Mouse (Mus musculus): Measurements from ENCODE around the gene Il10rb. TPM values are rescaled to one million over a fixed set of nuclear protein-coding genes. Genes with fewer than 3 reads are reported as not detected.

Gene Il10rb
- total RNA-seq (2023), result 88.9 to 102 TPM (median 91.6 TPM) in 4 replicates

DNA sequence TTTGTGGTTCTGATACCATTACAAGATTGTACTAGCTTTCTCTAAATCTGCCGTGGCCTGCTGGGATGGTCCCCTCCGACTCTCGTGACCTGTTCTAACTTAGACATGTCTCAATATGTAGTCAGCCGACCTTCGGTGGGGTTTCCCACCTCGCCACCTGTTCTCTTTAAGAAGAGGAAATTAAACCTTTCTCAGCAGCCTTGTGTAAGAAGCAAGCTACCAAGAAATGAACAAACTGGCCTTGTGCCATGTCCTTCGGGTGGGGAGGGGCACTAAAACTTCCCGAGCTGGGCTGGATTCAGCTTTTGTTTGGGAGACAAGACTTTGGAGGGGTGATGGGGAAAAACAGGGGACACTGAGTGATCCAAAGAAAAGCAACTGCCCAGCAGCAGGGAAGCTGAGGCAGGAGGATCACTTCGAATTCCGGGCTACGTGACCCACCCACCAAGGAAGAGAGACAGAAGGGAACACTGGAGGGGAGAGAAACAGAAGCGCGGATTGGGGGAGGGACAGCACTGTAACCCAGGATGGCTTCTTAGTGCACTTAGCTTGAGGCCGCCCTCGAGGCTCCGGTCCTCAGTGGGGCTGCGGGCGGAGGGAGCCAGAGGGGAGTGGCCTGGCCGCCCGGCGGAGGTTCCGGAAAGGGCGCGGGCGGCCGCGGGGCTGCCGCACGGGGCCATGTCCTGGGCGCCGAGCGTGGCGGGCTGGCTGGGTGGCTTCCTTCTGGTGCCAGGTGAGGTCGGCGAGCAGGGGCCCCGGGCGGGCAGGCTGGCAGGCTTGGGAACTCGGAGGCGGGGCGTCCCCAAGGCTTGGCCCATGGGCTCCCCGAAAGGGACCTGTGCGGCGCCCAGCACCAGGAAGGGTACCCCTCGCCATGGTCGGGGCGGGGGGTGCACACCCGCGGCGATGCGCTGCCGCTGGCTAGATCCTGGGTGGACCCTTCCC is at the start of gene Il10rb:
Il10rb (plus strand) TSS at position 525 of the 945 bp plus-strand sequence.

DNA sequence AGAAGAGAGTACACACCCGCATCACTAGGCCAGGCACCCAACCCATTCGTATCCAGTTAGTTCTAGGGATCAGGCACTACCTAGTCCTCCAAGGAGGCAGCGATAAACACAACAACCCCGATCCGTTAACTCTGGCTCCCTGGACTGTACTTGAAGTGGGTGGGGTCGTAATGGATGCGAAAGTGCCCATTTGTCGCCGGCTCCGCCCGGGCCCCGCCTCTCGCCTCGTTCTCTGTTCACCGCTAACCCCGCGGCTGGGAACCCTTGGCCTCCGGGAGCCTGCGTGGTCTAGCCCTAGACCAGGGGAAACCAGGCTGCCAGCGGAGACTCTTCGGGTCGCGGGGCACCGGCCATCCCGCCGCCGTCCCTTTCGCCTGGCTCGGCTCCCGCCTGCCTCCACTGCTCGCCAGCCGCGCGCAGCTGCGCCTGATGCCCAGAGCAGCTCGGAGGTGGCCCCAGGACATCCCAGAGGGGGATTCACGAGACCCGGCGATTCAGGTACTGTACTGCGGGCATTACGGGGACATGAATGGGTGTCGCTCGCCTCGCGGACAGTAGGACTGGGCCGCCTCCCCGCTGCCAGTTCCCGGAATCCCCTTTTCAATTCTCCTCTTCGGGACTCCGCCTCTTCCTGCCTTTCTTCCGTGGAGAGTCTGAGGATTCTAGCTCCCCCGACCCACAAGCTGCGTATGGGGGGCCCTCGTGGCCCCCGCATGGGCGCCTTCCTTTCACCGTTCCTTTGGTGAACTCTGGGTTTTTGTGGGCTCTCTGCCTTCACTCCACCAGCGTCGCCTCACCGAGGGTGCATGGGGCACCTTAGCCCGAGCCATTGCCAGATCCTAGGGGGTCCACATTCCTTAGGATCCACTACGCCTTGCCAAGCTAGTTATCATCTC is 33.1 kb upstream of the Il10rb start, which contains the start of gene Ifnar2:
Ifnar2 (plus strand) TSS at position 207 of the 896 bp plus-strand sequence.

DNA sequence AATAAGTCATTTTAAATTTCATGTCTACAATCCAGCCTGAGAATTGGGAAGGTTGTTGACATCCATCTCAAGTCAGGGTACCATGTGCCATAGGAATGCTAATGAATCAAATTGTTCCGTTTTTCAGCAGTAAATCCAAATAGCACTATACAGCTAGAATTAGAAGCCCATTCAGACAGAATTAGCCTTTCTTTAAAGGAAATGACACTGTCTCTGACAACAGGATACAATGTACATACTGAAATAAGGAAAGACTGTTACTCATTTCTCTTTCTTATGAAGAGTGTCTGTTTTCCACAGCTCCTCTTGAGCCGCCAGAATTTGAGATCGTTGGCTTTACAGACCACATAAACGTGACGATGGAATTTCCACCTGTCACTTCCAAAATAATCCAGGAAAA is 14.5 kb upstream of the Il10rb start, which contains the start of gene Gm21970:
Gm21970 (plus strand) TSS at position 301 of the 400 bp plus-strand sequence.

Other genes starting within 250 kb of the Il10rb start
- gene Olig2, start 180.7 kb upstream of the Il10rb start, total RNA-seq (2023), result 0.36 TPM in 1 of 4 replicates, not detected in the others
- not detected in 4 replicates for gene Olig1, start 136.4 kb upstream of the Il10rb start, total RNA-seq (2023)
- gene Ifnar2, start 33.4 kb upstream of the Il10rb start, total RNA-seq (2023), result 46.9 to 59.1 TPM (median 47.7 TPM) in 4 replicates
- gene Gm21970, start 14.4 kb upstream of the Il10rb start, total RNA-seq (2023), result not detected in 4 replicates
- 156 to 189 TPM (median 162 TPM) in 4 replicates for gene Ifnar1, start 79.1 kb downstream of the Il10rb start, total RNA-seq (2023)
- gene Ifngr2, start 140.9 kb downstream of the Il10rb start, total RNA-seq (2023), result 49.6 to 55.0 TPM (median 52.8 TPM) in 4 replicates
- gene Tmem50b, start 191.6 kb downstream of the Il10rb start, total RNA-seq (2023), result 33.6 to 37.2 TPM (median 36.6 TPM) in 4 replicates
- gene Dnajc28, start 212.9 kb downstream of the Il10rb start, total RNA-seq (2023), result 0.46 to 1.8 TPM (median 0.83 TPM) in 4 replicates
- gene Gart, start 240.8 kb downstream of the Il10rb start, total RNA-seq (2023), result 60.8 to 87.7 TPM (median 77.5 TPM) in 4 replicates
- 535 to 566 TPM (median 560 TPM) in 4 replicates for gene Son, start 241.3 kb downstream of the Il10rb start, total RNA-seq (2023)

Measured in B cell, adult 62 days (primary cell).